Mouse (Mus musculus) neural tube, embryonic 15.5 days (tissue): ENCODE results near the gene Gm27029. TPM values are rescaled to one million over a fixed set of nuclear protein-coding genes. Genes with fewer than 3 reads are reported as not detected.
"Not testable (repeated sequence)": the region's sequence is repeated elsewhere in the genome, so short reads cannot be mapped to it uniquely, and the experiment has no call there.

ENCODE experiments used
- ATAC-seq: fragments of 200-750 bp; cut with Nextera tagmentation; 2 replicates; pipeline ENCODE4 v1.8.0; 2017; ENCODE audit warnings: mild to moderate bottlenecking, moderate TSS enrichment, moderate library complexity; ENCODE audit not compliant: low FRiP score
- H3K27ac ChIP-seq: fragments of 300-500 bp; sonication (generic); replicated peaks from 2 replicates; pipeline ENCODE4 v1.5.1; 2015; ENCODE audit warnings: mild to moderate bottlenecking, inconsistent platforms
- H3K27me3 ChIP-seq: fragments of 300-500 bp; sonication (generic); replicated peaks from 2 replicates; pipeline ENCODE4 v1.6.1; 2015; ENCODE audit warnings: inconsistent platforms
- H3K36me3 ChIP-seq: fragments of 300-500 bp; sonication (generic); 2 replicates; pipeline ENCODE4 v1.6.1; 2015; ENCODE audit warnings: inconsistent platforms
- H3K4me1 ChIP-seq: fragments of 300-500 bp; sonication (generic); 2 replicates; pipeline ENCODE4 v1.6.1; 2015; ENCODE audit warnings: inconsistent platforms
- H3K4me2 ChIP-seq: fragments of 300-500 bp; sonication (generic); 2 replicates; pipeline ENCODE4 v1.6.1; 2015; ENCODE audit warnings: inconsistent platforms, mild to moderate bottlenecking, moderate library complexity
- H3K4me3 ChIP-seq: fragments of 300-500 bp; sonication (generic); replicated peaks from 2 replicates; pipeline ENCODE4 v1.5.1; 2015; ENCODE audit warnings: mild to moderate bottlenecking, inconsistent platforms
- H3K9ac ChIP-seq: fragments of 300-500 bp; sonication (generic); replicated peaks from 2 replicates; pipeline ENCODE4 v1.6.1; 2015; ENCODE audit warnings: mild to moderate bottlenecking, inconsistent platforms
- H3K9me3 ChIP-seq: fragments of 300-500 bp; sonication (generic); replicated peaks from 2 replicates; pipeline ENCODE4 v1.6.1; 2016; ENCODE audit warnings: inconsistent platforms
- WGBS: fragments of 180-500 bp; shearing (Covaris S2); methylation state at CpG from one replicate; pipeline ENCODE4 v1.1.7; 2015; ENCODE audit warnings: mixed read lengths; 5-methylcytosine and 5-hydroxymethylcytosine counted together
- polyA plus RNA-seq: library from polyadenylated mRNA; unstranded; fragments of >200 nt; fragmentation: Nextera tagmentation; extraction: Ambion mirVana; gene quantifications from 2 replicates; pipeline ENCODE4 v1.2.1, GENCODE M21; 2015

The Gm27029 gene
- polyA plus RNA-seq, 1 experiment from 2014 or later: 10.6 TPM

- H3K27me3 ChIP-seq: no peaks in the 10 kb centered on the region
- H3K36me3 ChIP-seq: peaks cover 10% of the 10 kb centered on the region
- WGBS: under 1% methylated on average over 45 of the region's 45 CpGs
- no peaks in the 10 kb centered on the region for H3K9me3 ChIP-seq
- H3K4me2 ChIP-seq: peak within 1 kb of the TSS; percentile 66
- peak within 1 kb of the TSS; percentile 86 for H3K4me3 ChIP-seq
- H3K9ac ChIP-seq: peak within 1 kb of the TSS; percentile 85
- peak within 1 kb of the TSS; percentile 87 for H3K27ac ChIP-seq
- ATAC-seq: peak; percentile 86
- peaks cover 12% of the 10 kb centered on the region for H3K4me1 ChIP-seq
Observed at GRCm38 (mm10) chr11:101417101-101417855, 7.3 kb downstream of the Gm27029 start, which contains the start of gene Aarsd1. Gene Aarsd1 (minus strand): TSS chr11:101417615.

GRCm38 (mm10) chr11:101416433-101417100 lies 8.0 kb downstream of the Gm27029 start:
- no peak; the same call in none of the 2 replicates for ATAC-seq
- H3K4me1 ChIP-seq: peaks cover 12% of the 10 kb centered on the region
- no peaks in the 10 kb centered on the region for H3K9me3 ChIP-seq
- peak overlapping the region; percentile 86 for H3K4me3 ChIP-seq
- peaks cover 16% of the 10 kb centered on the region for H3K36me3 ChIP-seq
- H3K27ac ChIP-seq: peak overlapping the region; percentile 87
- peak overlapping the region; percentile 85 for H3K9ac ChIP-seq
- H3K4me2 ChIP-seq: peak overlapping the region; percentile 66
- 1% methylated on average over 11 of the region's 11 CpGs for WGBS
- no peaks in the 10 kb centered on the region for H3K27me3 ChIP-seq

GRCm38 (mm10) chr11:101415306-101415705 lies 9.3 kb downstream of the Gm27029 start:
- Histone ChIP-seq H3K27me3 (no peaks in the 10 kb centered on the region), H3K4me2 (no peak overlapping the region), H3K36me3 (peaks cover 29% of the 10 kb centered on the region), H3K9ac (no peak overlapping the region), H3K9me3 (no peaks in the 10 kb centered on the region), H3K4me1 (peaks cover 12% of the 10 kb centered on the region), H3K4me3 (no peak overlapping the region), H3K27ac (no peak overlapping the region)
- ATAC-seq: no peak
- WGBS: 84% methylated on average over 2 of the region's 2 CpGs

GRCm38 (mm10) chr11:101395110-101395509 lies 29.5 kb downstream of the Gm27029 start:
- Histone ChIP-seq H3K27me3 (no peaks in the 10 kb centered on the region), H3K4me2 (no peak overlapping the region), H3K27ac (no peak overlapping the region), H3K9me3 (no peaks in the 10 kb centered on the region), H3K9ac (no peak overlapping the region), H3K36me3 (no peaks in the 10 kb centered on the region), H3K4me3 (no peak overlapping the region), H3K4me1 (peaks cover 2% of the 10 kb centered on the region; the same call in 1 of the 2 replicates)
- ATAC-seq: no peak
- WGBS: 9% methylated on average over 8 of the region's 8 CpGs

GRCm38 (mm10) chr11:101381817-101382216 lies 42.8 kb downstream of the Gm27029 start:
- ATAC-seq: no peak
- WGBS: 23% methylated on average over 4 of the region's 4 CpGs
- Histone ChIP-seq H3K36me3 (no peaks in the 10 kb centered on the region), H3K4me3 (no peak overlapping the region), H3K27me3 (no peaks in the 10 kb centered on the region), H3K27ac (no peak overlapping the region), H3K4me2 (no peak overlapping the region), H3K4me1 (no peaks in the 10 kb centered on the region), H3K9me3 (no peaks in the 10 kb centered on the region), H3K9ac (no peak overlapping the region)

GRCm38 (mm10) chr11:101378926-101379325 lies 45.7 kb downstream of the Gm27029 start:
- no peak for ATAC-seq
- Histone ChIP-seq H3K4me1 (no peaks in the 10 kb centered on the region), H3K27ac (no peak overlapping the region), H3K9ac (no peak overlapping the region), H3K9me3 (no peaks in the 10 kb centered on the region), H3K4me2 (no peak overlapping the region), H3K36me3 (no peaks in the 10 kb centered on the region), H3K27me3 (no peaks in the 10 kb centered on the region), H3K4me3 (no peak overlapping the region)
- WGBS: 85% methylated on average over 6 of the region's 6 CpGs

GRCm38 (mm10) chr11:101378196-101378595 lies 46.4 kb downstream of the Gm27029 start:
- not testable (repeated sequence) for H3K36me3 ChIP-seq, H3K9me3 ChIP-seq, H3K4me3 ChIP-seq, H3K4me2 ChIP-seq, ATAC-seq, H3K27me3 ChIP-seq, H3K27ac ChIP-seq, H3K4me1 ChIP-seq, H3K9ac ChIP-seq
- WGBS: 93% methylated on average over 8 of the region's 8 CpGs

- H3K36me3 ChIP-seq: no peaks in the 10 kb centered on the region
- no peak overlapping the region for H3K4me2 ChIP-seq
- H3K27me3 ChIP-seq: no peaks in the 10 kb centered on the region
- H3K4me3 ChIP-seq: no peak overlapping the region
- 69% methylated on average over 7 of the region's 7 CpGs for WGBS
- no peak overlapping the region for H3K27ac ChIP-seq
- no peak for ATAC-seq
- no peak overlapping the region for H3K9ac ChIP-seq
- no peaks in the 10 kb centered on the region for H3K4me1 ChIP-seq
- H3K9me3 ChIP-seq: no peaks in the 10 kb centered on the region
Observed at GRCm38 (mm10) chr11:101374421-101374938, 50.1 kb downstream of the Gm27029 start.

- H3K9me3 ChIP-seq: no peaks in the 10 kb centered on the region
- no peak overlapping the region for H3K4me2 ChIP-seq
- no peaks in the 10 kb centered on the region for H3K36me3 ChIP-seq
- ATAC-seq: no peak
- no peaks in the 10 kb centered on the region for H3K4me1 ChIP-seq
- H3K4me3 ChIP-seq: no peak overlapping the region
- no peaks in the 10 kb centered on the region for H3K27me3 ChIP-seq
- 86% methylated on average over 5 of the region's 5 CpGs for WGBS
- no peak overlapping the region for H3K27ac ChIP-seq
- H3K9ac ChIP-seq: no peak overlapping the region
Observed at GRCm38 (mm10) chr11:101370141-101370540, 54.5 kb downstream of the Gm27029 start.

- Histone ChIP-seq H3K27me3 (no peaks in the 10 kb centered on the region), H3K27ac (no peak within 1 kb of the TSS), H3K9ac (no peak within 1 kb of the TSS), H3K36me3 (no peaks in the 10 kb centered on the region), H3K9me3 (no peaks in the 10 kb centered on the region), H3K4me3 (no peak within 1 kb of the TSS), H3K4me1 (no peaks in the 10 kb centered on the region), H3K4me2 (no peak within 1 kb of the TSS)
- no peak for ATAC-seq
- WGBS: 90% methylated on average over 8 of the region's 8 CpGs
Observed at GRCm38 (mm10) chr11:101367326-101367935, 57.2 kb downstream of the Gm27029 start, which contains the start of gene G6pc. Gene G6pc (plus strand): TSS chr11:101367561.

GRCm38 (mm10) chr11:101364531-101364931 lies 60.1 kb downstream of the Gm27029 start:
- H3K36me3 ChIP-seq: no peaks in the 10 kb centered on the region
- 83% methylated on average over 5 of the region's 5 CpGs for WGBS
- no peaks in the 10 kb centered on the region for H3K9me3 ChIP-seq
- H3K4me2 ChIP-seq: no peak overlapping the region
- H3K9ac ChIP-seq: no peak overlapping the region
- H3K27ac ChIP-seq: no peak overlapping the region
- H3K27me3 ChIP-seq: no peaks in the 10 kb centered on the region
- H3K4me1 ChIP-seq: no peaks in the 10 kb centered on the region
- H3K4me3 ChIP-seq: no peak overlapping the region
- no peak for ATAC-seq
